Mouse (Mus musculus) mouse embryonic stem cell (cell line): Measurements from ENCODE around the gene Bcl2l15.

Experiments used
- in situ Hi-C, 2 experiments: fragments of 300-500 bp; cut with MboI; formaldehyde crosslinking; loops; 1 replicate in 1 of 2; 3 replicates in 1 of 2; pipeline ENCODE4 v1.14.3; 2019 to 2020; ENCODE audit warnings: low sequenced_read_pairs in 2 of 2, low pct_unique_long_range_greater_than_20kb in 1 of 2, mixed read lengths in 1 of 2; ENCODE audit not compliant: unreplicated experiment in 1 of 2

Gene Bcl2l15

DNA sequence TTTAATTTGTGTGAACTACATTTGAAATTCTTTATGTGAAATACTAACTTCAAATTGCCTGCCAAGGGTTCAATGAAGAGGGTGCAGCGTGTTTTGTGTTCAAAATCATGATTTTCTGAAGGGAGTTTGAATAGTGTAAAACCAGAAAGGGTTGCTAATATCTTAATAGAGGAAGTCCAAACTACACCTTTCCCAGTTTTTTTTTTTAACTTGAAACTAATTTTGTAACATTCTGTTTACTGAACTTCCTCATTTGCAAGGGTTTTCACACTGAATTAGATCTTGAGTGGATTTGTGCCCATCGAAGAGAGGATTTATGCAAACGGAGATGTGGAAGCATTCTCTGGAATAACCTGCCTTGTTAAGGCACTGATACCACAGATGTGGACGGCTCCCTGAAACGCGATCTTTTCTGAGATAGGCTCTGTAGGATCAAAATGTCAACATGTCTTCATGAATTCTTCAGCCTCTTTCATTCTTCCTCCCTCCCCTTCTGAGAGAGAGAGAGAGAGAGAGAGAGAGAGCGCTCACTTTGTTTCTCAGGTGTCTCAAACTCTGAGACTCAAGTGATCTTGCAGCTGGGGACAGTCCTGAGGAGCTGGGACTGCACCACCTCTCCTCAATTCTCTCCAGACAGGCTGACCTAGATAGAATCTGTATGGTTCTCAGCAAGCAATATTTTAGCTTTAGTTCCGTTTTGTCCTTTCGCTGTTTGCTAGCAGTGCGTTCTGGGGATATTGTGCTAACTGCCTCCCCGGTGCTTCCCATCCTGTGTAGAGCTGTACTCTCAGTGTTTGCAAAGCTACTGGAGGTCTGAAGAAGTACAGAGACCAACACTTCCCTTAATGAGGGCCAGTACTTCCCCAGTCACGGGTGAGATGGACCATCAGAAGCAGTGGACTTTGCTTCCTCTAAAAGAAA lies 26.7 kb downstream of the Bcl2l15 start, which contains the start of gene Ptpn22:
Ptpn22 (plus strand) TSS at position 915 of the 921 bp plus-strand sequence.
- in situ Hi-C loops, result no loop called here

DNA sequence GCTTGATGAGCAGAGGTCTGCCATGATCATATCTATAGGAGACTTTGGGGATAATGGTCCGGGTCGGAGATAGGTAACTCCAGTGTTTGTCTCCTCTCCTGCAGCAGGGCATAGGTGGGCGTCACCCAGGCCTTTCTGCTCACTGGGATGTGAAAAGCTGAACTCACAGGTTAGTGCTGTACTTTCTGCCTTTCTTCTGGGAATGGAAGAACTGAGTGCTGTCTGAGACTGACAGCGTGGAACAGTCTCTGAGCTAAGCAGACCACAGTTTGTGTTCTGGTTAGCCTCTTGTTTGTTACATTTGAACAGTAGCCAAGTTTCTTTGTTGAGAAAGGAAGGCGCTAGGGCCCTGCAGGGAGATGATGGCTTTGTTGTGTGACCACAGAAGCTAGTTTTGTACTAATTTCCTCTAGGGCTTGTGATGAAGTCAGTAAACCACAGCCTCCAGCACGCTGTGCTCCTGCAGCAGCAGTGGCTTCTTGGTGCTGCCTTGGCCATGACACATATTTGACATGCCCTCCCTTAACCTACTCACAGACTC lies 27.5 kb downstream of the Bcl2l15 start:
- in situ Hi-C loops, result no loop called here

DNA sequence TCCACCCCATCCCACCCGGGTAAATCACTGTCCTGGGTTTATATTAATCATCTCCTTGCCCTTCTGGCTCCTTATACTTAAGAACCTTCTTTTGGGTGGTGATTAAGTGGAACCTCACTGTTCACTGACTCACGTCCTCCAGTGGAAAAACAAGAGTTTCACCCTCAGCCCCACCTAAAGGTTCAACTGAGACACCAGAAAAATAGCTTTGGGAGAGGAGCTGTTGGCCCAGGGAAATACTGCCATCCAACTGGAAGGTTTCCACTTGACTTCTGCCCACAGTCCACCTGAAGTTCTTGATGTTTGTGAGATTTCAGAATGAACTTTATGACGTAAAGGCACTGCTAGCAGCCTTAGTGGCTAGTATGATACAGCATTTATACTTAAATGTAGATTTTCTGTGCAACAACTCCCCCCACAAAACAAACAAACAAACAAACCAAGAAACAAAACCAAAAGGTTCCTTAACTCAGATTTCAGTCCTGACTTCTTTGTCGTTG lies 30.4 kb downstream of the Bcl2l15 start:
- in situ Hi-C loops, result no loop called here

DNA sequence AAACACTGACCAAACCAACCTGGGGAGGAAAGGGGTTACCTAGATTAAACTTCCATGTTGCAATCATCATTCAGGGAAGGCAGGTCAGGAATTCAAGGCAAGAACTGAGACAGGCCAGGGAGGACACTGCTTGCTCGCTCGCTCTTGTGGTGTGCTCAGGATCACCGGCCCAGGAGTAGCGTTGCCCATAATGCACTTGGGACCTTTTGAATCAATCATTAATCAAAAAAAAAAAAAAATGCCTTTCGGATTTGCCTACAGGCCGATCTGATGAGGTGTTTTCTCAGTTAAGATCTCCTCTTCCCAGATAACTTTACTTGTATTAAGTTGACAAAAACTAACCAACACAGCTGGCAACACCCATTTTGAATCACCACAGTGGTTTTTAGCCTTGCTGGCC lies 31.8 kb downstream of the Bcl2l15 start:
- in situ Hi-C loops, result no loop called here

DNA sequence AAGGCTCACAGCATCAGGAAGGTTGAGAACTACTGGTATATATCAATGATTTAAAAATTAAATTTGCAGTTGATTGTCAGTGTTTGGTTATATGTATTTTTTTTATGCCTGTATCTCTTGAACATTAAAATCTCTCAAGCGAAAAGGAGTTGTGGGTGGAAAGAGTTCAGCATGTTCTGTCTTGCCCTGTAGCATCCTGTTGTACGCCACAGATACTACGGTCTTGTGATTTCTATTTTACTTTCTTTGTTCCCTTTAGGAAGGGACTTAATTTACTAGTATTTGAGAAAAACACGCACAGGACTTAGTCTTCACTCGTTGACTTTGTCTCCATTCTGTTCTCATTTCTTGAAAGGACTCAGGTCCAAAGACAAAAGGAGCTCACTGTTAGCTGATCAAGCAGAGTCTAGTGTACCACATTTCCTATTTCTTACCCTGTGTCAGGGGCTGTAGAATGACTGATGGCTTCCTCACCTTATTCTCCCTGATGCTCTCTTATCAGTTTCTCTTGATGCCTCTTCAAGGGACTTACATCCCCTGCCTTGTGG lies 35.1 kb downstream of the Bcl2l15 start:
- in situ Hi-C loops, result no loop called here

DNA sequence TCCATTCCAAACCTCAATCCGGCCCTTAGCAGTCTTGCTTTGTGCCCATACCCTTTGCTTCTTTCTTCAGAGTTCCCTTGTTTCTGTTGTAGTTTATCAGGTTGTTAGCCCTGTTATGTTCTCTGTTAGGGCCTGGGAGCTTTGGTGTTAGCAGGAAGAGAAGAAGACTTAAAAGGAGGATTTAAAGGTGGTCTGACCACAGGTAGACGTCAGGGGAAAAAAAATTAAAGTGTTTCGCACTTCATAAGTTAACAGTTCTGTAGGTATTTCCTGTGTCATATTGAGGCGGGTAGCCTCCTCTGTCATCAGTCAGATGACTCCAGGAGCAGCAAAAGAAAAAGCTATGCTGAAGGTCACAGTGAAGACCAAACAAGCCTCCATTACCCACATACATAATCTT lies 35.6 kb downstream of the Bcl2l15 start:
- in situ Hi-C loops, result no loop called here

DNA sequence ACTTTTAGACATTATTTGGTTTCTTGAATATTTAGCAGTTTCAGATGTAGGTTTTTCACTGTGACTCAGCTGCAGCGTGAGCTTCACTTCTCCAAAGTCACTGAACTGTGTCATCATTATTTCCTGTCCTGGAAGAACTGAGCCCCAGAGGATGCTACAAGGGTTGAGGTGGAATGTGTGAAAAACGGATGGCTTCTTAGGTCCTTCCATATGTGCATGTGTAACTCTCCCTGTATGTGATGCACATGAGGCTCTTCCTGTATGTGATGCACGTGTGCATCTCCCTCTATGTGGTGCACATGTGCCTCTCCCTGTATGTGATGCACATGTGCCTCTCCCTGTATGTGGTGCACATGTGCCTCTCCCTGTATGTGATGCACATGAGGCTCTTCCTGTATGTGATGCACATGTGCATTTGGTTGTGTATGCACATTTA lies 40.3 kb downstream of the Bcl2l15 start:
- in situ Hi-C loops, result no loop called here

DNA sequence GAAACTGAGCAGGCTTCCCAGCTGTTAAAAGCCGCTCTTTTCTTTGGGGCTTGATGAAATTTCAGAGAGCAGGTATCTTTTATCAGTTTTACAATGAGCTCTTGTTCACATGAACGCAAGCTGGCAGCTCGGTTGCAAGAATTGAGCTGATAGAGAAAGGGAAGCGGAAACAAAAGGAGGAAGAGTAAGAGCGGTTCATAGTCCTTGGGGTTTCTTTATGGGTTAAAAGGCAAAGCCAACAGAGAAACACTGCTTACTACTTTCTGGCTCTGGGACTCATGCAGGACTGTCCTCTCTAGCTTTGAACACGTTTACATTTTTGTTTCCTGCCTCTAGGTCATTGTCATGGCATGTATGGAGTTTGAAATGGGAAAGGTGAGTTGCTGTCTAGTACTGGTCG lies 41.9 kb downstream of the Bcl2l15 start:
- in situ Hi-C loops, result no loop called here

DNA sequence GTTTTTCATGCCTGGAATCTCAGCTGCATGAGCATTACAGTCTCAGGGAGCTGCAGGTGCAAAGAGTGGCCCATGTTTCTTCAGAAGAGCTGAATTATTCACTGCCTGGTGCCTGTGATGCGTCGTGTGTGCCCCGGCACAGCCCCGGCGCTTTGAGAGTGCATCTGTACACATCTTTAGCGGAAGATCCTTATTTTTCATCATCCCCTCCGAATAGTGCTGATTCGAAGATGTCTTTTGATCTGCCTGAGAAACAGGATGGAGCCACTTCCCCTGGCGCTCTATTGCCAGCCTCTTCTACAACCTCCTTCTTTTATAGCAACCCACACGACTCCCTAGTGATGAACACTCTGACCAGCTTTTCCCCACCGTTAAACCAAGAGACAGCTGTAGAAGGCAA lies 53.5 kb downstream of the Bcl2l15 start:
- in situ Hi-C loops, result no loop called here

DNA sequence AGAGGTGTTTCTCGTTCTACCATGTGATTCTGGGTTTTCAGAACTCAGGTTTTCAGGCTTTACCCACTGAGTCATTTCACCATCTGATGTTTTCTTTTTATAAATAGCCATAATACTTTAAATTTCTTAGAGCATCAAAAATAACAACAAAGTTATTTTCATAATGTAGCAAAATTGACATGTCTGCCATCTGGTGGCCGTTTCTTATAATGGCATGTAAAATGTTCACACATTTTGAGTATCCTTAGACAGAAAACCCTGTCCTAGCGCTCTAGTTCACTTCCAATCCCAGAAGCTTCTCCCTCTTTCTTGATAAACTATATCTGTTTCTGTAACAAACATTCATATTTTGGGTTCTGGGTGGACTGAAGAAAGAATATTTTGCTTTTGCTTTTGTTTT lies 55.2 kb downstream of the Bcl2l15 start:
- in situ Hi-C loops, result no loop called here

DNA sequence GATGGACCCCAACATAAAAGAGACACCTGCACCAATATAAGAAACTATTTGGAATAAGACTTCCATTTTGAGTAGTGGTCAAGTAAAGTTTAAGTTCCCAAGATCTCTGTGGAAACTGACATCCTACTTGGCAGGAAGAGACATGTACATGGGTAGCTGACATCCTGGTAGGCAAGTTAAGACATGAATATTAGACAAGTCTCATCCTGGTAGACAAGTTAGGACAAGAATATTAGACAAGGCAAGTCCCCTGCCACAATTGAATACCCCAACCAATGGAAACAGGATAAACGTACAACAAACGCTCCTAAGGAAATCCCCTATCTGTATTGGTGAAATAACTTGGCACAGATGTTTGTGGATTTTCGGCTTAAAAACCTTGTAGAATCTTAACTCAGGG lies 61.0 kb downstream of the Bcl2l15 start:
- in situ Hi-C loops, result no loop called here
